Mouse (Mus musculus): ENCODE results near the gene Qser1. TPM values are rescaled to one million over a fixed set of nuclear protein-coding genes. Genes with fewer than 3 reads are reported as not detected.
A peak's percentile ranks its signal among the peaks of the same experiment; 100 is the strongest.

Gene Qser1
- polyA plus RNA-seq, 1 experiment from 2014 or later = 2.6 TPM

- Histone ChIP-seq H3K36me3 (ENCODE audit: control insufficient read depth, insufficient read depth, low read length) (no peaks in the 10 kb centered on the region), H3K27ac (replicated peaks) (no peak overlapping the region), H3K4me3 (ENCODE audit: low read depth, low read length) (peak overlapping the region; percentile 84), H3K27me3 (ENCODE audit: control insufficient read depth, insufficient read depth, low read length) (no peaks in the 10 kb centered on the region), H3K9me3 (ENCODE audit: control insufficient read depth, low read length) (no peaks in the 10 kb centered on the region), H3K4me2 (replicated peaks; ENCODE audit: low read depth) (peak overlapping the region; percentile 75), H3K4me1 (replicated peaks; ENCODE audit: control insufficient read depth, insufficient read depth) (no peaks in the 10 kb centered on the region), H3K9ac (ENCODE audit: low read length) (no peak overlapping the region; the same call in 1 of the 2 replicates)
- ATAC-seq (ENCODE audit: low FRiP score, low TSS enrichment) (no peak), DNase-seq (ENCODE audit: low spot score) (no peak)
- TF ChIP-seq CTCF (IDR thresholded peaks at IDR 0.05; ENCODE audit: low read depth) (no peak), EP300 (optimal IDR thresholded peaks at IDR 0.05) (no peak)
- 33% methylated on average over 6 of the region's 6 CpGs for WGBS
Measured at GRCm38 (mm10) chr2:104710670-104711370, 105.7 kb downstream of the Qser1 start.

GRCm38 (mm10) chr2:104709786-104710337 lies 106.7 kb downstream of the Qser1 start:
- 56% methylated on average over 6 of the region's 6 CpGs for WGBS
- Histone ChIP-seq H3K9ac (ENCODE audit: low read length) (no peak overlapping the region), H3K4me3 (ENCODE audit: low read depth, low read length) (no peak overlapping the region), H3K27ac (replicated peaks) (no peak overlapping the region), H3K4me2 (replicated peaks; ENCODE audit: low read depth) (no peak overlapping the region), H3K9me3 (ENCODE audit: control insufficient read depth, low read length) (no peaks in the 10 kb centered on the region), H3K4me1 (replicated peaks; ENCODE audit: control insufficient read depth, insufficient read depth) (no peaks in the 10 kb centered on the region), H3K36me3 (ENCODE audit: control insufficient read depth, insufficient read depth, low read length) (no peaks in the 10 kb centered on the region), H3K27me3 (ENCODE audit: control insufficient read depth, insufficient read depth, low read length) (no peaks in the 10 kb centered on the region)
- ATAC-seq (ENCODE audit: low FRiP score, low TSS enrichment) (no peak), DNase-seq (ENCODE audit: low spot score) (no peak)
- no peak for TF ChIP-seq EP300 (optimal IDR thresholded peaks at IDR 0.05)
- no peak for TF ChIP-seq CTCF (IDR thresholded peaks at IDR 0.05; ENCODE audit: low read depth)

Other genes with a start within 250 kb of the Qser1 start
- 32.9 and 33.4 TPM in 2 replicates for gene Cstf3, start 226.2 kb downstream of the Qser1 start, polyA plus RNA-seq (2015; fragmentation: Nextera tagmentation; extraction: Ambion mirVana)
- gene Tcp11l1, start 104.6 kb downstream of the Qser1 start, polyA plus RNA-seq (2015; fragmentation: Nextera tagmentation; extraction: Ambion mirVana) = 22.0 and 23.9 TPM in 2 replicates
- 0.08 TPM in 1 of 2 replicates, not detected in the other for gene Pin1rt1, start 100.4 kb downstream of the Qser1 start, polyA plus RNA-seq (2015; fragmentation: Nextera tagmentation; extraction: Ambion mirVana)
- 7.3 and 7.4 TPM in 2 replicates for gene Depdc7, start 73.9 kb downstream of the Qser1 start, polyA plus RNA-seq (2015; fragmentation: Nextera tagmentation; extraction: Ambion mirVana)
- gene Prrg4, start 33.1 kb upstream of the Qser1 start, polyA plus RNA-seq (2015; fragmentation: Nextera tagmentation; extraction: Ambion mirVana) = 3.1 and 4.0 TPM in 2 replicates
- gene Ccdc73, start 51.0 kb upstream of the Qser1 start, polyA plus RNA-seq (2015; fragmentation: Nextera tagmentation; extraction: Ambion mirVana) = 5.6 and 6.5 TPM in 2 replicates
- 213 and 215 TPM in 2 replicates for gene Eif3m, start 200.3 kb upstream of the Qser1 start, polyA plus RNA-seq (2015; fragmentation: Nextera tagmentation; extraction: Ambion mirVana)